Mouse (Mus musculus): Measurements from ENCODE around the gene Ccdc89. TPM values are rescaled to one million over a fixed set of nuclear protein-coding genes. Genes with fewer than 3 reads are reported as not detected.

The Ccdc89 gene
- polyA plus RNA-seq, 1 experiment, result not detected

DNA sequence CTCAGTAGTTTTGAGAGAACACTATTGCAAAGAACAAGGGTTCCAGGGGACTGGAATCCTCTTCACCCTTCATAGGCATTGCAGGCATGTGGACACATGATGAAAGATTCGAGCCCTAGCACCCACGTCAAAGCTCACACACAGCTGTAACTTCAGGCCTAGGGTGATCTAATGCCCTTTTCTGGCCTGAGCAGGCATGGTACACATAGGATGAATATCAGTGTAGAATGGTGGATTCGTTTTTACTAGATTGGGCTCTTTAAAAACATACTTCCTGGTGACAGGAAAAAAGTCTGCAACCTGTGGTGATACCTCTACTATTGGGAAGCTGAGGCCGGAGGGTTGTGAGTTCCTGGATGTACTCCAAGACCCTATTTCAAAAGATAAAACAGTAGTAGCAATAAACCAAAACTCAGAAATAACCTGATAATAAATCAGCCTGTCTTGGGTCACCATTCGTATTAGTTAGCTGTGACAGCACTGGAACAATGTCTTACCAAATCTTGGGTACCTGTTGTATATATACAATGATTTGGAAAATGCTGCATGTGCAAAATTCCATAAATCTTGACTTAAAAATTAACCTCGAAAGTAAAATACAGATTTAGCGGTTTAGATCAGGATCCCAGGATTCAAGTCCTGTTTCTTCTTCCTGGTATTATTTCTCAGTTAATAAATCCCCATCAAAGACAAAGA lies 29.9 kb downstream of the Ccdc89 start:
- TF ChIP-seq GATA1 (IDR thresholded peaks at IDR 0.05; ENCODE audit: low read length), result no peak

DNA sequence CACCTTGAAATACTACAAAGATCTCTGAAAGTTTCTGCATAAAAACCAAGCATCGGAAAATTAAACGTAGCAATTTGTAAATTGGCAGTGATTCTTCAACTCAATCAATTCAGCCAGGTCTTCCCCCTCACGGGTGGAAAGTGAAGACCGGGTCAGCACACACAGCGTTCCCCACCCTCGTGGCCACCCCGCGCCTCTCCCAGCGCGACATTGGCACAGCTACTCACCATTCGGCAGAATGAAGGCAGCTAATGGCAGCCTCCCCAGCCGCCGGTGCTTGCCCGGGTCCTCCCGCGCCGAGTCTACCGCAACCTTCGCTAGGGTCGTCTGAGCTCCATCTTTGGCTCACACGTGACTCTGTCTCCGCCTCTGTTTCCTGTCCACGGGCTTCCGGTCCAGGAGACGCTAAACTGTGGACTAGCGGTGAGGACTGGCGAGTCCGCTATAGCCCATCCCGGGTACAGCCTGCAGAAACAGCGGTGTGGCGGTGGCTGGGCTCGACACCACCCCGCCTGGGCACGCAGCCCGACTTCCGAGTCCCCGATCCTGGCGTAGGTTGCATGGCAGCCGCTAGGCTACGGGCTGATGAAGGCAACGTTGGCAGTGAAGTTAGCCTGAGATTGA lies 30.6 kb downstream of the Ccdc89 start, which contains the start of gene Tmem126a:
TSS of gene Tmem126a (minus strand) at position 385 of the 624 bp plus-strand sequence.
- no peak for TF ChIP-seq GATA1 (IDR thresholded peaks at IDR 0.05; ENCODE audit: low read length)

DNA sequence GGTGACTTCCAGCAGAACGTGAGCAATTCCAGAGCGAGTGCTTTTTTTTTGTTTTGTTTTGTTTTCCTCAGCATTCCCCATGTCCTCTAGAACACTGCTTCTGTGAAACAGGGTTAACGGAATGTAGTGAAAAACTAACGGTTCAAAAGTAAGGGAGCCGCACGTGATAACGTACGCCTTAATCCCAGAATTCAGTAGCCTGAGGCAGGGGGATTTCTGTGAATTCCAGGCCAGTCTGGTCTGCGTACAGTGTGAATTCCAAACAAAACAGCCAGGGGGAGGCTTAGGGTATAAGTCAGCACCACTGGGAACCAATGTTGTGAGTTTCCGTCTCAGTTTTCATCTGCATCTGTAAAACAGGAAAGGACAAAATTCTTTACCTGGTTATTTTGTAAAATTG lies 31.1 kb downstream of the Ccdc89 start:
- no peak for TF ChIP-seq GATA1 (IDR thresholded peaks at IDR 0.05; ENCODE audit: low read length)

DNA sequence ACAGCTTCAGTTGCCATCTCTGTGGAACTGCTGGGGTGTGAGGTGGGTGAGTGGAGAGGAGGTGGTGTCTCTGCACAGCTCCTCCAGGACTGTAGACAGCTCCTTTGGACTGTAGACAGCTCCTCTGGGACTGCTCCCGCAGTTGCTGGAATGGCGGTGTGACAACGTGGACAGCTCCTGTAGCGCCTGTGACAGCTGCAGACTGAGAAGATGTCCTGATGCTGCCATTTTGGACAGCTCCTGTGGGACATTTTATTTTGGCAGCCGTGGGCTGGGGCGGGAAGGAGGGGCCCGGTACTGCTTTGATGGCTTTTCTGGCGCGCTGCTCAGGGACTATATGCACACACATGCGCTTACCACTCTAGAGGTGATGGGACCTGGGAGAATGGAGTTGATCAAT lies 34.0 kb downstream of the Ccdc89 start:
- TF ChIP-seq GATA1 (IDR thresholded peaks at IDR 0.05; ENCODE audit: low read length), result no peak

DNA sequence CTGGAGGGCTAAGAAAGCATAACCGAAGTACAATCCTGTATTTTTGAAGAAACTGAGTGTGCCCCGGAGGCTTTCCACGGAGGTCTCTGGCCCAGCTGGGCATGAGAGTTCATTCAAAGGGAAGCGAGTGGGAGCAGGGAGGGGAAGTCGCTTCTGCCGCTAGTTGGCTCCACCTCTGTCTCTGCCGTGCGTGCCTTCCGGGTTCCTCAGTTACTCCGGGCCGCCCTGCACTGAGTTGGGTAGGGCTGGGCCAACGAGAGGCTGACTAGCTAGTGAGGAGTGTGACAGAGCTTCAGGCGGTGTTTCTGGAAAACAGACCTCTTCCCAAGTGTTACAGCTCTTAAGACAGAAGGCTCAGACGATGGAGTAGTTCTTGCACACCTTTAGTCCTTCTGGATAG lies 34.6 kb downstream of the Ccdc89 start:
- TF ChIP-seq GATA1 (IDR thresholded peaks at IDR 0.05; ENCODE audit: low read length), result no peak

DNA sequence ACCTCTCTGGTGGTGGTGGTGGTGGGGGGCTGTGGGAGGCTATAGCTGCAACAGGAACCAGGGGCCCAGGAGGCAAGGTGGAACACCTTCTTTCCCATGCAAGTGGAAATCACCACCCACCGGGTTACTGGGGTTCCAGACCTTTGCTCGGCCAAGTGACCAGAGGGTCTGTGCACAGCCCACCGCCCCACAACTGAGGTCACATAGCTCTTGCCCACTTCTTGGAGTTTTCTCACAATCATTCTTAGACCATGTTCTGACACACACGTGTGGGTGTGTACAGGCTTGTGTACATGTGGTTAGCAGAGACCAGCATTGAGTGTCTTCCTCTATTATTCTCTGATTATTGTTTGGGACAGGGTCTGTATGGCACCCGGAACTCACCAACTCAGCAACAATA lies 35.1 kb downstream of the Ccdc89 start:
- no peak for TF ChIP-seq GATA1 (IDR thresholded peaks at IDR 0.05; ENCODE audit: low read length)

DNA sequence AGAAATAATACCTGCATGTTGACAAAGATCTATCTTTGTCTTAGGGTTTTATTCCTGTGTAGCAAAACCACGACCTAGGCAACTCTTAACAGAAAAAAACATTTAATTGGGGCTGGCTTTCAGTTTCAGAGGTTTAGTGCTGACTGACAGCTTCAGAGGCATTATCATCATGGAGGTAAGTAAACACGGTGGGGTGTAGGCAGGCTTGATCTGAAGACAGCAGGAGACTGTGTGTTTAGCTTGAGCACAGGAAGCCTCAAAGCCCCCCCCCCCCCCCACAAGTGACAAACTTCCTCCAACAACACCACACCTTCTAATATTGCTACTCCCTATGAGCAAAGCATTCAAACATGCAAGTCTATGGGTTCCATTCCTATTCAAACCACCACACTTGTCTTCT lies 47.1 kb downstream of the Ccdc89 start:
- TF ChIP-seq GATA1 (IDR thresholded peaks at IDR 0.05; ENCODE audit: low read length), result no peak

DNA sequence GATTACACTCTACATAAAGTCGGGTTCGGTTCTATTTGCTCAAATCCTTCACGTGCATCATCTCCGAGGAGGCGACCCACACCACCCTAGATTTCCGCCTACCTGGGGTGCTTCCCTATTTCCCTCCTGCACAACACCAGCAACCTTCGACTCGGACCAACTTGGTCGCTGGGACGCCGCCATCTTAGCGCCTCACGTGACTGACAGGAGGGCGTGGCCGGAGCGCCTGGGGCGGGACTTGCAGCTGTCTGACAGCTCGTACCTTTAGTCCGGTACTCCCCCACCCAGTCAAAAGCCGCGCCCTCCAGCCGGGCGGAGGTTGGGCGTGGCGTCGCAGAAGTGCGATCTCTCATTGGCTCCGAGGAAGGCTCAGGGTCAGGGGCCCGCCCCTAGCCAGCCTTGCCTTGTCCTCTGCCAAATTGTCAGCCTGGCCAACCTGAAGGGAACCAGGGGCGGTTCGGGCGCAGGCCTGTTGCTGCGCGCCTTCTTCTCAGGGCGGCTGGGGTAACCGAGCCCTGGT lies 49.5 kb downstream of the Ccdc89 start, which contains the start of gene Tmem126b:
TSS of gene Tmem126b (minus strand) at position 209 of the 520 bp plus-strand sequence.
- no peak for TF ChIP-seq GATA1 (IDR thresholded peaks at IDR 0.05; ENCODE audit: low read length)

DNA sequence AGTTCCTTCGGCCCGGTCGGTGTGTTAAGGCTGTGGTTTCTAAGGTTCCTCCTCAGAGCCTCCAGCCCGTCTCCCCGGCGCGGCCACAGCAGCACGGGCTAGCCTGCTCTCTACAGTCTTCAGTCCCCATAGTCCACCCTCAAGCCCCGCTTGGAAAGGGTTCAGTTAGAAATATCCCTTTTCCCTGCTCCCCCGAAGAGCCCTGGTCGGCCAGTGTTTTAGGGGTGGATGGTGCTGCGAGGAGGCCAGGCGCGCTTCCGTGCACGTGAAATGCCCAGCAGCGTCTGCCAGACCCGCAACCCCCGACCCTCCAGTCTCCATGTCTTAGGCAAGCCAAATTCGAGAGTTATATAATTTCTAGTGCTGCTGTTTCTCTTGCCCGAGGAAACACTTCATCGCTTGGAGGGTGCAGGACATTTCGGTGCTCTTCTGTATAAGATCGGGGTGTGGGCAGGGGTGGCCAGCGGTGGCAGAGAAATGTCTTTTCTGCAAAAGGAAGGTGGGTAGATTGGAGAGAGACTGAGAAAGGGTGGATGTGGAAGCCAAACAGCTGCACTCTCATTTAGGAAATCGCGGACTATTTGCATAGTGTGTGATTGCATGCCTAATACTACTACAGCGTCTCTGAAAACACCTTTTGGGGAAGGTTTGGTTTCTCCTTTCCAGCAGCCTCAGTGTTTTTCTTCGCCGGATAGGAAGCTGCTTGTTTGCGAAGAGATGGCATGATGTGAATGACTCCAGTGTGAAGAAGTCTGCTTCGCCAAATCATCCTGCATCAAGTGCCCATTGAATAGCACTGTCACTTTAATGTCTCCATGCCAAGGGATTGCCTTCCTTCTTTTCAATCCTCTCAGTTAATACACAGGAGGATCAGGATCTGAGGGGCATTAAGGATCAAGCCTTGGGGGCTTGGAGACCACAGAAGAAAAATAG lies 50.2 kb downstream of the Ccdc89 start, which contains the start of gene Dlg2:
TSS of gene Dlg2 (plus strand) at position 360 of the 933 bp plus-strand sequence.
- no peak for TF ChIP-seq GATA1 (IDR thresholded peaks at IDR 0.05; ENCODE audit: low read length)

Other genes starting within 250 kb of the Ccdc89 start
- gene Ccdc83, start 160.8 kb upstream of the Ccdc89 start, polyA plus RNA-seq (2012), result 0.11 TPM in 1 of 2 replicates, not detected in the other
- not detected in 2 replicates for gene Sytl2, start 124.3 kb upstream of the Ccdc89 start, polyA plus RNA-seq (2012)
- gene Crebzf, start 16.2 kb downstream of the Ccdc89 start, polyA plus RNA-seq (2012), result 152 and 222 TPM in 2 replicates
- gene Tmem126a, start 30.7 kb downstream of the Ccdc89 start, polyA plus RNA-seq (2012), result 79.2 and 145 TPM in 2 replicates
- 4.8 and 4.9 TPM in 2 replicates for gene Tmem126b, start 49.4 kb downstream of the Ccdc89 start, polyA plus RNA-seq (2012)
- gene Dlg2, start 50.1 kb downstream of the Ccdc89 start, polyA plus RNA-seq (2012), result not detected in 2 replicates

Data from G1E-ER4 (cell line).